Mouse (Mus musculus) myocyte (in vitro differentiated cells): ENCODE data around the gene Cd209d. TPM values are rescaled to one million over a fixed set of nuclear protein-coding genes. Genes with fewer than 3 reads are reported as not detected.
"Not testable (repeated sequence)": the region's sequence is repeated elsewhere in the genome, so short reads cannot be mapped to it uniquely, and the experiment has no call there.

Source experiments
- H3K27me3 ChIP-seq: one replicate; pipeline ENCODE4 v1.6.1; 2011; ENCODE audit not compliant: control insufficient read depth, insufficient read depth, insufficient read length
- H3K36me3 ChIP-seq: one replicate; pipeline ENCODE4 v1.6.1; 2011; ENCODE audit not compliant: control insufficient read depth, insufficient read depth
- H3K4me2 ChIP-seq: one replicate; pipeline ENCODE4 v1.6.1; 2011; ENCODE audit warnings: low read depth, control low read depth
- H3K4me3 ChIP-seq: one replicate; pipeline ENCODE4 v1.5.1; 2011; ENCODE audit warnings: mild to moderate bottlenecking, control low read depth, moderate library complexity
- H3K79me2 ChIP-seq: one replicate; pipeline ENCODE4 v1.6.1; 2011; ENCODE audit not compliant: control insufficient read depth, insufficient read depth
- H3ac ChIP-seq: one replicate; pipeline ENCODE4 v1.6.1; 2011; ENCODE audit not compliant: control insufficient read depth, insufficient read length
- CEBPB ChIP-seq: IDR thresholded peaks from 2 replicates; pipeline ENCODE4 v1.6.1; 2011; ENCODE audit warnings: mild to moderate bottlenecking, moderate library complexity; ENCODE audit not compliant: poor library complexity, insufficient read depth, severe bottlenecking
- E2F4 ChIP-seq: IDR thresholded peaks from one replicate; pipeline ENCODE4 v1.6.1; 2011; ENCODE audit warnings: mild to moderate bottlenecking, control low read depth, moderate library complexity; ENCODE audit not compliant: insufficient read depth
- MAX ChIP-seq: IDR thresholded peaks from one replicate; pipeline ENCODE4 v1.6.1; 2011; ENCODE audit warnings: low read depth, mild to moderate bottlenecking, control low read depth
- MYOD1 ChIP-seq, 3 experiments: IDR thresholded peaks; one replicate each; pipeline ENCODE4 v1.6.1; 2011; ENCODE audit warnings: control low read depth in 2 of 3, low read depth in 2 of 3, mild to moderate bottlenecking in 2 of 3, moderate library complexity in 1 of 3; ENCODE audit not compliant: insufficient read length in 2 of 3, control insufficient read depth in 1 of 3
- MYOG ChIP-seq, 3 experiments: IDR thresholded peaks; one replicate each; pipeline ENCODE4 v1.6.1; 2011; ENCODE audit warnings: control low read depth in 2 of 3, low read depth in 2 of 3, mild to moderate bottlenecking in 2 of 3; ENCODE audit not compliant: insufficient read length in 2 of 3, control insufficient read depth in 1 of 3, insufficient read depth in 1 of 3
- POLR2A ChIP-seq: IDR thresholded peaks from one replicate; pipeline ENCODE4 v1.6.1; 2011; ENCODE audit warnings: low read depth, mild to moderate bottlenecking, control low read depth, moderate library complexity; ENCODE audit not compliant: insufficient read length
- POLR2AphosphoS2 ChIP-seq: IDR thresholded peaks from one replicate; pipeline ENCODE4 v1.6.1; 2011; ENCODE audit warnings: low read depth, control low read depth; ENCODE audit not compliant: insufficient read length
- REST ChIP-seq: IDR thresholded peaks from one replicate; pipeline ENCODE4 v1.6.1; 2011; ENCODE audit warnings: mild to moderate bottlenecking, control low read depth, moderate library complexity; ENCODE audit not compliant: insufficient read depth, insufficient read length
- SRF ChIP-seq: IDR thresholded peaks from one replicate; pipeline ENCODE4 v1.6.1; 2011; ENCODE audit warnings: low read depth; ENCODE audit not compliant: control insufficient read depth, insufficient read length
- TCF12 ChIP-seq: IDR thresholded peaks from one replicate; pipeline ENCODE4 v1.6.1; 2011; ENCODE audit warnings: mild to moderate bottlenecking, control low read depth; ENCODE audit not compliant: poor library complexity, insufficient read depth, severe bottlenecking
- TCF3 ChIP-seq: IDR thresholded peaks from one replicate; pipeline ENCODE4 v1.6.1; 2011; ENCODE audit warnings: low read depth, control low read depth; ENCODE audit not compliant: insufficient read length
- USF1 ChIP-seq: IDR thresholded peaks from one replicate; pipeline ENCODE4 v1.6.1; 2011; ENCODE audit warnings: low read depth, mild to moderate bottlenecking, control low read depth, moderate library complexity
- polyA plus RNA-seq: library from polyadenylated mRNA; unstranded; fragments of >200 nt; fragmentation: generic; extraction: Trizol; gene quantifications from one replicate; pipeline ENCODE4 v1.2.1, GENCODE M21; 2012; ENCODE audit warnings: missing spikeins

The Cd209d gene
- not detected for polyA plus RNA-seq

- H3ac ChIP-seq = no peak within 1 kb of the TSS
- H3K27me3 ChIP-seq = no peaks in the 10 kb centered on the region
- no peaks in the 10 kb centered on the region for H3K79me2 ChIP-seq
- TF ChIP-seq POLR2A (no peak), MYOG (IDR thresholded peaks at IDR 0.05; ENCODE audit: control insufficient read depth in 1 of 3, insufficient read depth in 1 of 3, insufficient read length in 2 of 3, low read depth in 2 of 3) (no peak), CEBPB (no peak), POLR2AphosphoS2 (no peak), MAX (no peak), TCF12 (no peak), MYOD1 (IDR thresholded peaks at IDR 0.05; ENCODE audit: control insufficient read depth in 1 of 3, insufficient read length in 2 of 3, low read depth in 2 of 3) (no peak), TCF3 (no peak), E2F4 (no peak), REST (no peak), SRF (no peak), USF1 (no peak)
- no peaks in the 10 kb centered on the region for H3K36me3 ChIP-seq
- no peak within 1 kb of the TSS for H3K4me3 ChIP-seq
- no peak within 1 kb of the TSS for H3K4me2 ChIP-seq
These were observed at the start of gene Cd209d for GRCm38 (mm10) chr8:3878455-3878854. Gene Cd209d (minus strand): TSS chr8:3878555.

- Histone ChIP-seq H3K79me2 (no peaks in the 10 kb centered on the region), H3K27me3 (no peaks in the 10 kb centered on the region), H3K4me3 (no peak within 1 kb of the TSS), H3K36me3 (no peaks in the 10 kb centered on the region), H3K4me2 (no peak within 1 kb of the TSS), H3ac (no peak within 1 kb of the TSS)
- TF ChIP-seq MYOD1 (IDR thresholded peaks at IDR 0.05; ENCODE audit: control insufficient read depth in 1 of 3, insufficient read length in 2 of 3, low read depth in 2 of 3) = no peak
- no peak for TF ChIP-seq SRF
- no peak for TF ChIP-seq TCF12
- no peak for TF ChIP-seq POLR2AphosphoS2
- no peak for TF ChIP-seq REST
- TF ChIP-seq TCF3 = no peak
These were observed 48.4 kb upstream of the Cd209d start, which contains the start of gene Cd209b for GRCm38 (mm10) chr8:3926744-3927143. Gene Cd209b (minus strand): TSS chr8:3926844.

- Histone ChIP-seq H3K4me2 (no peak overlapping the region), H3K4me3 (no peak overlapping the region), H3K79me2 (no peaks in the 10 kb centered on the region), H3K27me3 (no peaks in the 10 kb centered on the region), H3K36me3 (no peaks in the 10 kb centered on the region), H3ac (no peak overlapping the region)
- no peak for TF ChIP-seq MYOG (IDR thresholded peaks at IDR 0.05; ENCODE audit: control insufficient read depth in 1 of 3, insufficient read depth in 1 of 3, insufficient read length in 2 of 3, low read depth in 2 of 3)
- TF ChIP-seq POLR2A = no peak
- no peak for TF ChIP-seq MAX
- no peak for TF ChIP-seq TCF3
- TF ChIP-seq TCF12 = no peak
- TF ChIP-seq SRF = no peak
- TF ChIP-seq USF1 = no peak
- no peak for TF ChIP-seq POLR2AphosphoS2
- TF ChIP-seq E2F4 = no peak
- no peak for TF ChIP-seq MYOD1 (IDR thresholded peaks at IDR 0.05; ENCODE audit: control insufficient read depth in 1 of 3, insufficient read length in 2 of 3, low read depth in 2 of 3)
- no peak for TF ChIP-seq REST
- TF ChIP-seq CEBPB = no peak
These were observed 2.2 kb downstream of the Cd209d start for GRCm38 (mm10) chr8:3876121-3876520.

- not testable (repeated sequence) for H3K4me2 ChIP-seq, H3K4me3 ChIP-seq, H3K27me3 ChIP-seq, H3K79me2 ChIP-seq, H3K36me3 ChIP-seq, H3ac ChIP-seq
These were observed 15.6 kb downstream of the Cd209d start for GRCm38 (mm10) chr8:3862736-3863135.

- Histone ChIP-seq H3K79me2 (no peaks in the 10 kb centered on the region), H3K27me3 (no peaks in the 10 kb centered on the region), H3K4me2 (no peak within 1 kb of the TSS), H3K4me3 (no peak within 1 kb of the TSS), H3K36me3 (no peaks in the 10 kb centered on the region), H3ac (no peak within 1 kb of the TSS)
- TF ChIP-seq MYOD1 (IDR thresholded peaks at IDR 0.05; ENCODE audit: control insufficient read depth in 1 of 3, insufficient read length in 2 of 3, low read depth in 2 of 3) = no peak
- no peak for TF ChIP-seq REST
- no peak for TF ChIP-seq CEBPB
- TF ChIP-seq TCF12 = no peak
- no peak for TF ChIP-seq E2F4
- no peak for TF ChIP-seq MYOG (IDR thresholded peaks at IDR 0.05; ENCODE audit: control insufficient read depth in 1 of 3, insufficient read depth in 1 of 3, insufficient read length in 2 of 3, low read depth in 2 of 3)
These were observed 24.1 kb downstream of the Cd209d start, which contains the start of gene Cd209e for GRCm38 (mm10) chr8:3854209-3854608. Gene Cd209e (minus strand): TSS chr8:3854309.

Other genes with a start within 250 kb of the Cd209d start
- gene Stxbp2, start 247.6 kb downstream of the Cd209d start, polyA plus RNA-seq = 7.7 TPM
- gene Retn, start 222.8 kb downstream of the Cd209d start, polyA plus RNA-seq = not detected
- gene Mcemp1, start 212.8 kb downstream of the Cd209d start, polyA plus RNA-seq = not detected
- gene Fcor, start 206.2 kb downstream of the Cd209d start, polyA plus RNA-seq = 0.32 TPM
- gene Trappc5, start 202.3 kb downstream of the Cd209d start, polyA plus RNA-seq = 35.8 TPM
- gene Fcer2a, start 184.4 kb downstream of the Cd209d start, polyA plus RNA-seq = 0.02 TPM
- not detected for gene Clec4g, start 157.9 kb downstream of the Cd209d start, polyA plus RNA-seq
- gene Cd209a, start 129.6 kb downstream of the Cd209d start, polyA plus RNA-seq = not detected
- gene Cd209e, start 24.2 kb downstream of the Cd209d start, polyA plus RNA-seq = not detected
- not detected for gene Cd209b, start 48.3 kb upstream of the Cd209d start, polyA plus RNA-seq
- gene Cd209c, start 76.2 kb upstream of the Cd209d start, polyA plus RNA-seq = not detected
- not detected for gene Cd209f, start 227.3 kb upstream of the Cd209d start, polyA plus RNA-seq